ENCODE assay signal across 8 mouse cellular contexts in the genomic region with DNA sequence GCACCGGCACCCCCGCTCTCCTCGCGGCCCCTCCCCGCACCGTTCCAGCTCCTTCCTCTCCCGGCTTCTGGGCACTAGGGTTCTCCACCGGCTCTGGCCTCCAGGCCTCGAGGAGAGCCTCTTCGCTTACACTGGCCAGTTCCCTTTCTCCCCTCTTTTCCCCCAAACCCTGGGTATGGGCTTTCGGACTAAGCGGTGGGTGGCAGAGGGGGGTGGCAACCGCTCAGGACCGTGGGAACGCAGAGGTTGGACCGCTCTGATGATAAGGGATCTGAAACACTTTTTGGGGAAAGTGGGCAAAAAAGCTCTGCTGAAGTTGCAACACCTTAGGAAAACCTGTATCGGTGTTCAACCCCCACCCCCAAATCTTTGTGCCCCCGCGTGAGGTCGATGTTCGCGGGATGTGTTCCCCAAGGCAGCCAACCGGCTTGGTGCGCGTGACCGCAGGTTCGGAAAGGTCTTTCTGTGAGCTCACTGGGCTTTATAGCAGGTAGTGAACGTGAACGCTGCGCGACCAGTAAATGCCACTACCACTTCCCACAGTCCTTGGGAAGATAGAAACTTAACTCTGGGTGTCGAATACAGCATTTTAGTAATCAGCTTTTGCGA. TPM values are rescaled to one million over a fixed set of nuclear protein-coding genes. Genes with fewer than 3 reads are reported as not detected.
DNase-seq lines count a peak whose midpoint lies in the region; ATAC-seq lines count a peak whose summit lies in the region.

No protein-coding gene starts in this region.

- WGBS in embryonic facial prominence, embryonic 12.5 days, result 1% methylated on average over 33 of the region's 33 CpGs
- WGBS in lung, embryonic 15.5 days, result under 1% methylated on average over 33 of the region's 33 CpGs

- H3K27ac ChIP-seq in embryonic facial prominence, embryonic 12.5 days, result peak overlapping the region; percentile 50; the same call in 1 of the 2 replicates
- H3K27ac ChIP-seq in lung, embryonic 15.5 days, result peak overlapping the region; percentile 66; the same call in 1 of the 2 replicates

- no peaks in the 10 kb centered on the region for H3K9me3 ChIP-seq in embryonic facial prominence, embryonic 12.5 days
- H3K9me3 ChIP-seq in lung, embryonic 15.5 days, result no peaks in the 10 kb centered on the region

- peaks cover 20% of the 10 kb centered on the region for H3K27me3 ChIP-seq in embryonic facial prominence, embryonic 12.5 days
- H3K27me3 ChIP-seq in lung, embryonic 15.5 days, result peaks cover 24% of the 10 kb centered on the region

- DNase-seq in embryo, embryonic 10 days (ENCODE audit: low spot score), result peak; percentile 31
- no peak for DNase-seq in embryo, embryonic 9.5 days (ENCODE audit: extremely low spot score)
- peak; percentile 36 for DNase-seq in adrenal gland, adult 8-10 months
- DNase-seq in heart, postnatal 14 days, result peak; percentile 13 to 15
- peak; percentile 56 to 75 for DNase-seq in kidney, postnatal 36 days
- peak; percentile 61 to 66 for DNase-seq in right cerebral cortex, adult 2 months (ENCODE audit: low spot score in 2 of 2)

- H3K4me1 ChIP-seq in embryonic facial prominence, embryonic 12.5 days, result peaks cover 10% of the 10 kb centered on the region
- H3K4me1 ChIP-seq in lung, embryonic 15.5 days, result peaks cover 13% of the 10 kb centered on the region; the same call in 1 of the 2 replicates

- H3K36me3 ChIP-seq in embryonic facial prominence, embryonic 12.5 days, result no peaks in the 10 kb centered on the region
- H3K36me3 ChIP-seq in lung, embryonic 15.5 days, result no peaks in the 10 kb centered on the region

- intact Hi-C loops in heart, postnatal 14 days (cut with DNase I), result loop anchor here (2.0 to 10.0 kb wide), 3 partner anchors 113 to 325 kb away; no protein-coding TSS in a partner anchor

- peak overlapping the region; percentile 73 for H3K9ac ChIP-seq in embryonic facial prominence, embryonic 12.5 days
- peak overlapping the region; percentile 83 for H3K9ac ChIP-seq in lung, embryonic 15.5 days

- H3K4me2 ChIP-seq in embryonic facial prominence, embryonic 12.5 days (replicated peaks), result peak overlapping the region; percentile 98
- H3K4me2 ChIP-seq in lung, embryonic 15.5 days, result peak overlapping the region; percentile 91

- H3K4me3 ChIP-seq in embryonic facial prominence, embryonic 12.5 days, result peak overlapping the region; percentile 56
- peak overlapping the region; percentile 84 for H3K4me3 ChIP-seq in lung, embryonic 15.5 days

- ATAC-seq in embryonic facial prominence, embryonic 12.5 days (ENCODE audit: insufficient number of reproducible peaks, insufficient read depth, low FRiP score, low TSS enrichment), result no peak; the same call in 1 of the 2 replicates
- ATAC-seq in lung, embryonic 15.5 days (ENCODE audit: borderline replicate concordance, extremely low read depth, low FRiP score, low TSS enrichment), result peak; percentile 72

RNA-seq across cellular contexts. Expression of a gene that starts 1.0 kb away (rescaled TPM):
- 10 to 100 TPM; 20.7 to 25.8 (median 24.2) TPM for total RNA-seq in adrenal gland, adult 8-10 months (2022)
- 5.2 and 5.3 TPM in 2 replicates for polyA plus RNA-seq in embryonic facial prominence, embryonic 12.5 days (2016; fragmentation: Nextera tagmentation; extraction: Ambion mirVana)
- 1 to 10 TPM; 8.3 to 9.5 TPM for total RNA-seq in heart, postnatal 14 days (2021)
- 7.1 and 7.6 TPM in 2 replicates for polyA plus RNA-seq in lung, embryonic 15.5 days (2015; fragmentation: Nextera tagmentation; extraction: Ambion mirVana)
